Mouse (Mus musculus): Measurements from ENCODE around the gene Ank3.

GRCm38 (mm10) chr10:70004831-70005230 lies 606.3 kb downstream of the Ank3 start:
- TF ChIP-seq CTCF (IDR thresholded peaks at IDR 0.05; ENCODE audit: low read depth) (no peak), EP300 (IDR thresholded peaks at IDR 0.05; ENCODE audit: low read depth) (no peak)

Data from liver, postnatal 0 days (tissue).